Comparison of ENCODE assay signal across 17 mouse cellular contexts in genomic region chr11:108101280-108101950, GRCm38 (mm10).
DNase-seq lines count a peak whose midpoint lies in the region; ATAC-seq lines count a peak whose summit lies in the region.
"Had no signal": no experiment of that assay in that cellular context is flagged by ENCODE, and none has a peak within 500 bp of the region (broad histone marks: within the 10 kb centered on the region; RNA-seq: fewer than 3 reads in every experiment).

No protein-coding gene starts in this region.

- H3K4me3 ChIP-seq in kidney, embryonic 15.5 days (replicated peaks), result no peak overlapping the region
- no peak overlapping the region for H3K4me3 ChIP-seq in stomach, embryonic 16.5 days (replicated peaks; ENCODE audit: low read length)
- no peak overlapping the region for H3K4me3 ChIP-seq in forebrain, embryonic 10.5 days
- no peak overlapping the region for H3K4me3 ChIP-seq in midbrain, embryonic 11.5 days (ENCODE audit: low read depth, low read length)
- H3K4me3 ChIP-seq: heart, embryonic 10.5 days; hindbrain, embryonic 12.5 days; limb, embryonic 12.5 days; neural tube, embryonic 15.5 days had no signal

- no peak overlapping the region for H3K27ac ChIP-seq in kidney, embryonic 15.5 days
- peak overlapping the region; percentile 33; the same call in 1 of the 2 replicates for H3K27ac ChIP-seq in stomach, embryonic 16.5 days (ENCODE audit: low read length)
- H3K27ac ChIP-seq in forebrain, embryonic 10.5 days, result no peak overlapping the region
- H3K27ac ChIP-seq in midbrain, embryonic 11.5 days (ENCODE audit: low read depth, low read length), result no peak overlapping the region
- H3K27ac ChIP-seq: heart, embryonic 10.5 days; hindbrain, embryonic 12.5 days; limb, embryonic 12.5 days; macrophage; neural tube, embryonic 15.5 days had no signal

- H3K27me3 ChIP-seq in kidney, embryonic 15.5 days, result no peaks in the 10 kb centered on the region
- no peaks in the 10 kb centered on the region for H3K27me3 ChIP-seq in stomach, embryonic 16.5 days (ENCODE audit: control insufficient read depth, insufficient read depth, low read length)
- H3K27me3 ChIP-seq in forebrain, embryonic 10.5 days (ENCODE audit: poor library complexity, severe bottlenecking), result no peaks in the 10 kb centered on the region
- no peaks in the 10 kb centered on the region for H3K27me3 ChIP-seq in midbrain, embryonic 11.5 days (ENCODE audit: control insufficient read depth, insufficient read depth, low read length)
- H3K27me3 ChIP-seq: hindbrain, embryonic 12.5 days; limb, embryonic 12.5 days; neural tube, embryonic 15.5 days had no signal

- no peak overlapping the region for H3K4me2 ChIP-seq in kidney, embryonic 15.5 days
- no peak overlapping the region for H3K4me2 ChIP-seq in stomach, embryonic 16.5 days (ENCODE audit: low read depth, low read length)
- H3K4me2 ChIP-seq in midbrain, embryonic 11.5 days, result no peak overlapping the region
- H3K4me2 ChIP-seq: hindbrain, embryonic 12.5 days; limb, embryonic 12.5 days; neural tube, embryonic 15.5 days had no signal

- 56% methylated on average over 8 of the region's 8 CpGs for WGBS in kidney, embryonic 15.5 days
- 48% methylated on average over 8 of the region's 8 CpGs for WGBS in stomach, embryonic 16.5 days
- 84% methylated on average over 8 of the region's 8 CpGs for WGBS in forebrain, embryonic 10.5 days
- WGBS in midbrain, embryonic 11.5 days, result 84% methylated on average over 8 of the region's 8 CpGs

- no peaks in the 10 kb centered on the region for H3K36me3 ChIP-seq in kidney, embryonic 15.5 days
- no peaks in the 10 kb centered on the region for H3K36me3 ChIP-seq in stomach, embryonic 16.5 days (ENCODE audit: control insufficient read depth, insufficient read depth, low read length)
- H3K36me3 ChIP-seq in forebrain, embryonic 10.5 days (replicated peaks), result no peaks in the 10 kb centered on the region
- H3K36me3 ChIP-seq in midbrain, embryonic 11.5 days (ENCODE audit: control insufficient read depth, insufficient read depth, low read length), result no peaks in the 10 kb centered on the region
- H3K36me3 ChIP-seq: heart, embryonic 10.5 days; hindbrain, embryonic 12.5 days; limb, embryonic 12.5 days; neural tube, embryonic 15.5 days had no signal

- H3K4me1 ChIP-seq in kidney, embryonic 15.5 days, result peaks cover 9% of the 10 kb centered on the region; the same call in 1 of the 2 replicates
- H3K4me1 ChIP-seq in stomach, embryonic 16.5 days (ENCODE audit: control insufficient read depth, insufficient read depth, low read length), result no peaks in the 10 kb centered on the region
- H3K4me1 ChIP-seq in forebrain, embryonic 10.5 days, result no peaks in the 10 kb centered on the region; the same call in 1 of the 2 replicates
- H3K4me1 ChIP-seq in midbrain, embryonic 11.5 days (ENCODE audit: control insufficient read depth, insufficient read depth, low read length), result no peaks in the 10 kb centered on the region
- H3K4me1 ChIP-seq: hindbrain, embryonic 12.5 days had no signal

- 0 out of 2 replicates have a peak, but pooled peaks have one; percentile 33 for ATAC-seq in kidney, embryonic 15.5 days (replicated peaks; ENCODE audit: low FRiP score)
- peak; percentile 82; the same call in 1 of the 2 replicates for ATAC-seq in stomach, embryonic 16.5 days (ENCODE audit: insufficient read depth, low FRiP score)
- ATAC-seq in midbrain, embryonic 11.5 days (ENCODE audit: low FRiP score), result no peak

- no peak for DNase-seq in kidney, adult 8-10 months
- peak; percentile 22 for DNase-seq in right cerebral cortex, postnatal 25 days
- DNase-seq in right cerebral cortex, postnatal 14 days, result no peak
- DNase-seq in ZHBTc4 (ENCODE audit: low read depth, low spot score), result peak; percentile 6
- DNase-seq in forebrain, embryonic 10.5 days (ENCODE audit: extremely low spot score, low spot score), result no peak
- DNase-seq in midbrain, embryonic 11.5 days (ENCODE audit: low spot score, missing footprints), result no peak
- DNase-seq: cerebellum, adult 18-20 months; embryo, embryonic 11 days; kidney, adult 9 months; thymus, postnatal 4 days had no signal

- no peak overlapping the region for H3K9ac ChIP-seq in kidney, embryonic 15.5 days
- H3K9ac ChIP-seq in stomach, embryonic 16.5 days (ENCODE audit: low read length), result no peak overlapping the region
- no peak overlapping the region for H3K9ac ChIP-seq in midbrain, embryonic 11.5 days (ENCODE audit: low read length)
- H3K9ac ChIP-seq: hindbrain, embryonic 12.5 days; limb, embryonic 12.5 days; neural tube, embryonic 15.5 days had no signal

- no peaks in the 10 kb centered on the region for H3K9me3 ChIP-seq in kidney, embryonic 15.5 days (replicated peaks)
- H3K9me3 ChIP-seq in stomach, embryonic 16.5 days (replicated peaks; ENCODE audit: control insufficient read depth, low read length), result no peaks in the 10 kb centered on the region
- H3K9me3 ChIP-seq in forebrain, embryonic 10.5 days, result peaks cover 4% of the 10 kb centered on the region; the same call in 1 of the 2 replicates
- H3K9me3 ChIP-seq in midbrain, embryonic 11.5 days (ENCODE audit: control insufficient read depth, low read length), result no peaks in the 10 kb centered on the region
- H3K9me3 ChIP-seq: heart, embryonic 10.5 days; hindbrain, embryonic 12.5 days; neural tube, embryonic 15.5 days had no signal

Comparison
In these comparisons a context has a peak if more than half of its experiments do, and no peak if none do; other contexts are left out.
1. DNase-seq: peak in right cerebral cortex, postnatal 25 days (single experiment) and ZHBTc4 (single experiment); none in kidney, adult 8-10 months (0 of 2), right cerebral cortex, postnatal 14 days (single experiment), forebrain, embryonic 10.5 days (single experiment) and midbrain, embryonic 11.5 days (single experiment).